In genomic region chr10:91858711-91859595, GRCm38 (mm10) we compare ENCODE assay signal across 13 mouse cellular contexts.
DNase-seq lines count a peak whose midpoint lies in the region; ATAC-seq and TF ChIP-seq lines count a peak whose summit lies in the region.
"Had no signal": no experiment of that assay in that cellular context is flagged by ENCODE, and none has a peak within 500 bp of the region (broad histone marks: within the 10 kb centered on the region; RNA-seq: fewer than 3 reads in every experiment).

No protein-coding gene starts in this region.

- 19% methylated on average over 6 of the region's 6 CpGs for WGBS in kidney, postnatal 0 days
- 38% methylated on average over 6 of the region's 6 CpGs for WGBS in stomach, embryonic 14.5 days
- WGBS in stomach, postnatal 0 days: 40% methylated on average over 6 of the region's 6 CpGs

- H3K9me3 ChIP-seq in kidney, postnatal 0 days (replicated peaks; ENCODE audit: low read length): no peaks in the 10 kb centered on the region
- H3K9me3 ChIP-seq in stomach, embryonic 14.5 days (ENCODE audit: control insufficient read depth, low read depth, low read length): no peaks in the 10 kb centered on the region
- no peaks in the 10 kb centered on the region for H3K9me3 ChIP-seq in stomach, postnatal 0 days (ENCODE audit: control insufficient read depth, low read length)

- DNase-seq in embryo, embryonic 11 days: peak; percentile 22
- DNase-seq in embryo, embryonic 9.5 days (ENCODE audit: extremely low spot score): no peak
- peak; percentile 81 for DNase-seq in kidney, postnatal 0 days (ENCODE audit: low spot score)
- no peak for DNase-seq in kidney, adult 9 months
- no peak for DNase-seq in stomach, postnatal 0 days (ENCODE audit: low spot score)
- DNase-seq in cerebellum, adult 9-10 months: no peak
- DNase-seq in cerebellum, postnatal 4 days (ENCODE audit: low spot score in 2 of 2): no peak
- DNase-seq: adrenal gland, adult 8-10 months; cerebellum, postnatal 10 days; kidney, adult 11 months; left cerebral cortex, postnatal 4 days; lung, adult 18-20 months had no signal

- no peak for ATAC-seq in kidney, postnatal 0 days (replicated peaks; ENCODE audit: low FRiP score, low read depth)
- peak; percentile 23; the same call in 1 of the 2 replicates for ATAC-seq in stomach, embryonic 14.5 days (ENCODE audit: insufficient number of reproducible peaks, insufficient read depth, low FRiP score, low read depth)
- no peak for ATAC-seq in stomach, postnatal 0 days (ENCODE audit: low FRiP score, low TSS enrichment)

- H3K27ac ChIP-seq in kidney, postnatal 0 days: no peak overlapping the region
- H3K27ac ChIP-seq in stomach, embryonic 14.5 days (ENCODE audit: low read length): no peak overlapping the region
- H3K27ac ChIP-seq in stomach, postnatal 0 days (replicated peaks): no peak overlapping the region

- H3K4me1 ChIP-seq in kidney, postnatal 0 days (replicated peaks; ENCODE audit: insufficient read depth, low read length): no peaks in the 10 kb centered on the region
- 0 out of 2 replicates have a peak, but pooled peaks cover 4% of the 10 kb centered on the region for H3K4me1 ChIP-seq in stomach, embryonic 14.5 days (ENCODE audit: control insufficient read depth, insufficient read depth, low read length)
- no peaks in the 10 kb centered on the region for H3K4me1 ChIP-seq in stomach, postnatal 0 days (replicated peaks; ENCODE audit: control insufficient read depth, insufficient read depth)

- H3K36me3 ChIP-seq in kidney, postnatal 0 days (ENCODE audit: insufficient read depth, low read length): no peaks in the 10 kb centered on the region
- no peaks in the 10 kb centered on the region for H3K36me3 ChIP-seq in stomach, embryonic 14.5 days (ENCODE audit: control insufficient read depth, insufficient read depth, low read length)
- no peaks in the 10 kb centered on the region for H3K36me3 ChIP-seq in stomach, postnatal 0 days (ENCODE audit: control insufficient read depth, insufficient read depth, low read length)

- no peak overlapping the region for H3K9ac ChIP-seq in kidney, postnatal 0 days (ENCODE audit: low read depth, low read length)
- H3K9ac ChIP-seq in stomach, embryonic 14.5 days (replicated peaks; ENCODE audit: low read depth, low read length): no peak overlapping the region
- H3K9ac ChIP-seq in stomach, postnatal 0 days (ENCODE audit: low read length): no peak overlapping the region

- H3K4me2 ChIP-seq in kidney, postnatal 0 days (ENCODE audit: low read length): peak overlapping the region; percentile 10; the same call in 1 of the 2 replicates
- no peak overlapping the region for H3K4me2 ChIP-seq in stomach, embryonic 14.5 days (replicated peaks; ENCODE audit: low read depth, low read length)
- no peak overlapping the region for H3K4me2 ChIP-seq in stomach, postnatal 0 days (replicated peaks; ENCODE audit: low read depth)

- no peak for TF ChIP-seq EP300 in stomach, postnatal 0 days (optimal IDR thresholded peaks at IDR 0.05)

- H3K27me3 ChIP-seq in kidney, postnatal 0 days (ENCODE audit: insufficient read depth, low read length): no peaks in the 10 kb centered on the region
- no peaks in the 10 kb centered on the region for H3K27me3 ChIP-seq in stomach, embryonic 14.5 days (ENCODE audit: control insufficient read depth, insufficient read depth, low read length)
- no peaks in the 10 kb centered on the region for H3K27me3 ChIP-seq in stomach, postnatal 0 days (ENCODE audit: control insufficient read depth, insufficient read depth, low read length)

- no peak for TF ChIP-seq CTCF in kidney, postnatal 0 days (IDR thresholded peaks at IDR 0.05; ENCODE audit: low read depth)
- no peak for TF ChIP-seq CTCF in stomach, postnatal 0 days (IDR thresholded peaks at IDR 0.05; ENCODE audit: low read depth)

- no peak overlapping the region for H3K4me3 ChIP-seq in kidney, postnatal 0 days (replicated peaks; ENCODE audit: low read depth, low read length)
- H3K4me3 ChIP-seq in stomach, embryonic 14.5 days (ENCODE audit: low read depth, low read length): no peak overlapping the region
- H3K4me3 ChIP-seq in stomach, postnatal 0 days (ENCODE audit: low read depth, low read length): no peak overlapping the region

Comparison
In these comparisons a context has a peak if more than half of its experiments do, and no peak if none do; other contexts are left out.
1. DNase-seq: peak in embryo, embryonic 11 days (single experiment) and kidney, postnatal 0 days (single experiment); none in embryo, embryonic 9.5 days (single experiment), kidney, adult 9 months (single experiment), stomach, postnatal 0 days (single experiment), cerebellum, adult 9-10 months (single experiment) and cerebellum, postnatal 4 days (0 of 2).